Mouse (Mus musculus): ENCODE measurements around the gene Lypd4.
"Not testable (repeated sequence)": the region's sequence is repeated elsewhere in the genome, so short reads cannot be mapped to it uniquely, and the experiment has no call there.

Gene Lypd4

GRCm38 (mm10) chr7:24850899-24851303 is 18.8 kb downstream of the Lypd4 start:
- DNase-seq (ENCODE audit: low spot score in 2 of 2), result no peak

GRCm38 (mm10) chr7:24850162-24850561 is 19.6 kb downstream of the Lypd4 start:
- DNase-seq (ENCODE audit: low spot score in 2 of 2), result peak; percentile 23 to 26

DNA sequence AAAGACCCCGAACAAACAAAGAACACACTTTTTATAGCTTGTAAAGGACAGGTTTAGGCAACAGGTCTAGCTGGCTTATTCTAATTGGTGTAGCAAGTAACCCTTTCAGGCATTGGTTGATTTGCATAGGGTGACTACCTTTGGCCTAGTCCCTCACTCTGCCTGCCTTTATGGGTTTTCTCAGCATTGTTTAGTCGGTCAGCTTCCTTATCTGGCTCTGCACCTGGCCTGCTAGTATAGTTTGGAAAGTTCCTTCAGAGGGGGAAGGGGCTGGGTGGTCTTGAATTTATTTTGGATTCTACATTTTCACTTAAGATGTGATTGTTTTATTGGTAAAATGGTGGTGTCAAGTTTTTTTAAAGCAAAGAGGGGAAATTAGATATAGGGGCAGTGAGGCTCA is 23.2 kb downstream of the Lypd4 start:
- not testable (repeated sequence) for DNase-seq (ENCODE audit: low spot score in 2 of 2)

DNA sequence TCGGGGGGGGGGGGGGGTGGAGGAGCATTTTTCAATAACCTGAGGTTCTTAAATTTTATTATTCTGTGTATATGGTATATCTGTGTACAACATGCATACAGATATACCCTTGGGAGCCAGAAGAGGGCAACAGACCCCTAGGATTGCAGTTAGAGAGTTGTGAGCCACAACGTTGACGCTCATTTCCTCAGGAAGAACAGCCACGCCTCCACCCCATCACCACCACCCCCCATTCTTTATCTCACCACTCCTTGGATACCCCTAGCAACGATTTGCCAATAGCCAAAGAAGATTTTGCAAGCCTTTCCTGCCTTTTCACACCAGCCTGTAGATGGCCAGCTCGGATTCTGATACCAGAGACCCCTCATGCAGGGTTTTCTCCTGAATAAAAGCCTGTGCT is 24.0 kb downstream of the Lypd4 start:
- DNase-seq (ENCODE audit: low spot score in 2 of 2), result no peak

DNA sequence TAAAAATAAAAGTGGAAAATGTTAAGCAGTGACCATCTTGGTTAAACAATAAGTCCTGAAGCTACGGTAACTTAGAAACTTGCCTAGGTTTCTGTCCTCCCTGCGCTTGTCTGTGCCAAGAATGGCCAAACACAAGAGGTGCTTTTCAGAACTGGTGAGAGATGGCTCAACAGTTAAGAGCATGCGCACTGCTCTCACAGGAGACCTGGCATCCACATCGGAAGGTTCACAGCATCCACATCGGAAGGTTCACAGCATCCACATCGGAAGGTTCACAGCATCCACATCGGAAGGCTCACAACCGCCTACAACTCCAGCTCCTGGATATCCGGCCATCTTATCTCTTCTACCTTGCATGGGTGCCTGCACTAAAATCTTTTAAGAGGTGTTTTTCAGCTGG is 24.6 kb downstream of the Lypd4 start:
- no peak for DNase-seq (ENCODE audit: low spot score in 2 of 2)

- no peak for DNase-seq (ENCODE audit: low spot score in 2 of 2)
These were observed 25.6 kb downstream of the Lypd4 start for GRCm38 (mm10) chr7:24844144-24844543.

DNA sequence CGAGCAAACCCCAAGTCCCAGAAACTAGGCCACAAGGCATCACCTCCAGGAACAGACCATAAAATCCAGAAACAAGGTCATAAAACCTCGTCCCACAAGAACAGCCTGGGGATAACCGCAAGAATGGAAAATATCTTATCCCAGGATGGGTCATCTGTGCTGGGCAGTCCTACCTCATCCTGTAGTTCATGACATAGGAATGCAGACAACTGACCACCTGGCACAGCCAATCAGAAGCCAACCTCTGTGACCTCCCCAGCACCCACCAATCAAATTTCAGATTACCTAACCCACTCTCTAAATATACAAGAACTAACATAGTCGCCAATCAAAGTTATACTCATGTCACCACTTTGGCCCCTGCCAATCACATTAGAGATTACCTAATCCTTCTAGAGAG is 28.7 kb downstream of the Lypd4 start:
- no peak for DNase-seq (ENCODE audit: low spot score in 2 of 2)

- no peak for DNase-seq (ENCODE audit: low spot score in 2 of 2)
These were observed 29.4 kb downstream of the Lypd4 start for GRCm38 (mm10) chr7:24840331-24840730.

GRCm38 (mm10) chr7:24839410-24839808 is 30.3 kb downstream of the Lypd4 start:
- no peak for DNase-seq (ENCODE audit: low spot score in 2 of 2)

GRCm38 (mm10) chr7:24838732-24839409 is 30.9 kb downstream of the Lypd4 start:
- DNase-seq (ENCODE audit: low spot score in 2 of 2), result not testable (repeated sequence)

DNA sequence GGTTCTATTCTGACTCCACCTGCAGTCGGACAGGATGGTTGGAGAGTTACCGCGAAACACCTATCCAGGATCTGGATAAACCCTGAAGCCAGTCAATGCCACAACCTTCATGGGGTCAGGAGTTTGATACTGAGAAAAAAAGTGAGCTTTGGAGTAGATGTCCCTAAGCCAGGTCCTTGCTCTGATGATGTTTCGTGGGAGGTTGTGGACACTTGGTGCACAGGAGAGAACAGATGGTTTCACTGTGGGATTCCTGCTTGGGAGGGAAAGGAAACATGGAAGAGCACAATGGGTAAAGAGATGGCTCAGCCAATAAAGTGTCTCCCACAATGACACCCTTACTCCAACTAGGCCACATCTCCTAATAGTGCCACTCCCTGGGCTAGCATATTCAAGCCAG is 42.6 kb downstream of the Lypd4 start:
- no peak for DNase-seq (ENCODE audit: low spot score in 2 of 2)

DNA sequence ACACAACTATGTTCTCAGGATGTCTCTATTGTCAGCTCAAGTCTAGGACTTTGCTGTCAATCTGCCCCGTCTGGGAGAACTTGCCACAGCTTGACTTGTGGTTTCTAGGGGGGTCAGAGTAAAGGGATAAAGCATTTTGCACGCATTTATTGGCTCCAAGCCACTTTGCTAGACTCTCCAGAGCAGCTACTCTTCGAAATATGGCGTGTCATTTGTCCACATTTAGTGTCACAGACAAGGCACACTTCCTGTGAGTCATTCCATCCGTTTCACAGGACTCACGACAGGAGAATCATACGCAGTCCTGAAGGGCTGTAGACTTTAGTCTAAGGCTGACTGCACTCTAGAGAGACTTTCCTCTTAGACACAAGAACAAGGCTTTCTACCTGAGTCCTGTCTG is 45.3 kb downstream of the Lypd4 start:
- DNase-seq (ENCODE audit: low spot score in 2 of 2), result no peak

GRCm38 (mm10) chr7:24817502-24817901 is 52.2 kb downstream of the Lypd4 start:
- peak; percentile 55 to 68 for DNase-seq (ENCODE audit: low spot score in 2 of 2)
